Mouse (Mus musculus): Measurements from ENCODE around the gene Ly86. TPM values are rescaled to one million over a fixed set of nuclear protein-coding genes. Genes with fewer than 3 reads are reported as not detected.

Ly86 gene
- 1.1 TPM for polyA plus RNA-seq (2017; shearing (Covaris generic))

GRCm38 (mm10) chr13:37344909-37345772 is at the start of gene Ly86:
Ly86 (plus strand) TSS chr13:37345208.

